Mouse (Mus musculus) bone marrow macrophage, adult 2 months (primary cell): ENCODE measurements at regions not wholly inside any gene's neighbourhood (a gene's known extent, or its start where the extent isn't known, plus 50 kb on each side); places are given as distances from the start of the nearest gene placed in this dataset.

Source experiments
- CTCF ChIP-seq: IDR thresholded peaks from 2 replicates; pipeline ENCODE4 v1.5.1; 2012; ENCODE audit warnings: low read depth, mild to moderate bottlenecking, low read length, moderate library complexity
- POLR2A ChIP-seq: IDR thresholded peaks from 2 replicates; pipeline ENCODE4 v1.6.1; 2012; ENCODE audit warnings: mild to moderate bottlenecking, low read depth, low read length, borderline replicate concordance

DNA sequence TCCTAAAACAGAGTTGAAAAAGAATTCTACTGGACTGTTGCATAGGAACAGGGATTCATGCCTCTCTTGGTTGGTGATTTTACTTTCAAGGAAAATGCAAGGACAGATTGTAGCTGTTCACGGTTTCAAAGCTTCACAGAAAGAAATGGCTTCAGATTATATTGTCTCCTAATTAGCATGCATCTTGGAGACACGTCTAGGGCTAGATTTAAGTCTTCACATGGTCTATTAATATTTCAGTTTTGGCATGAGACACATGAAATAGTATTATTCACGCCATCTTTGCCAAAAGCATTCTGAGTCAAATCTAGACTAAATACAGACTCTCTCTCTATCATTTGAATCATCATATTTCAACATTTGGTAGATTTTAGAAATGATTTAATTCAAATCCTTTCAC is 50.1 kb upstream of the Cul3 start:
- TF ChIP-seq CTCF (no peak), POLR2A (no peak)
